Mouse (Mus musculus): Measurements from ENCODE around the gene Acot8. TPM values are rescaled to one million over a fixed set of nuclear protein-coding genes. Genes with fewer than 3 reads are reported as not detected.

The Acot8 gene
- total and polyA plus RNA-seq, 3 experiments = 11.9 to 26.8 (median 15.8) TPM

DNA sequence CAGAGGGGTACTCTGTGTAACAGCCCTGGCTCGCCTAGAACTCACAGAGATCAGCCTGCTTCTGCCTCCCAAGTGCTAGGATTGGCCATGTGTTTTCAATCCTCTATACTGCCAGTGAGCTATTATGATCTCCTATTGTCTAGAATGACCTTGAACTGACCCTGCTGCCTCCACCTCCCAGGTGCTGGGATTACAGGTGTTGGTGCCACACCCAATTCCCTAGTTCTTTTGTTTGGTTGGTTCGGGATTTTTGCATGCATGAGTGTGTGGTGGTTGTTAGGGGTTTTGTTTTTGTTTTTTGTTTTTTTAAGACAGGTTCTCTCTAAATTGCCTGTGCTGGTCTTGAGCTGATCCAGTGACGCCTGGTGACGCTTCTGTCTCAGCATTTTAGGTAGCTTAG is 19.3 kb upstream of the Acot8 start:
- Histone ChIP-seq H3K4me2 (ENCODE audit: insufficient read depth, low read depth, poor library complexity, severe bottlenecking) (peak overlapping the region; percentile 35; the same call in 1 of the 2 replicates), H3K4me1 (ENCODE audit: control insufficient read depth in 1 of 2, insufficient read depth in 2 of 2) (peaks cover 0 to 33% of the 10 kb centered on the region in 2 experiments; a peak in 3 of 4 replicates), H3K36me3 (replicated peaks in 1 of 2; ENCODE audit: control insufficient read depth in 1 of 2, insufficient read depth in 1 of 2, low read length in 1 of 2) (peaks cover 42 to 69% of the 10 kb centered on the region in 2 experiments), H3K79me2 (replicated peaks; ENCODE audit: control insufficient read depth, extremely low read depth, insufficient read depth, poor library complexity, severe bottlenecking) (no peaks in the 10 kb centered on the region; the same call in 1 of the 2 replicates), H3K4me3 (replicated peaks in 1 of 3; ENCODE audit: low read depth in 2 of 3, low read length in 2 of 3, poor library complexity in 1 of 3) (no peak overlapping the region), H3K27ac (ENCODE audit: insufficient read depth, low read depth) (no peak overlapping the region), H3K9ac (ENCODE audit: insufficient read depth, low read depth) (no peak overlapping the region), H3K27me3 (replicated peaks) (no peaks in the 10 kb centered on the region), H3K9me3 (replicated peaks; ENCODE audit: low read length) (no peaks in the 10 kb centered on the region)
- dilution Hi-C loops (cut with MboI; ENCODE audit: extremely low pct_ligation_motif_present, extremely low pct_unique_long_range_greater_than_20kb, low sequenced_read_pairs) (no loop called here), in situ Hi-C loops (cut with MboI; ENCODE audit: low pct_ligation_motif_present, low pct_unique_long_range_greater_than_20kb, low sequenced_read_pairs) (no loop called here)
- DNase-seq (ENCODE audit: extremely low read depth) = no peak
- no peak for TF ChIP-seq TCF12 (IDR thresholded peaks at IDR 0.05; ENCODE audit: low read depth, low read length)
- TF ChIP-seq MAZ (IDR thresholded peaks at IDR 0.05; ENCODE audit: low read depth, low read length) = no peak
- TF ChIP-seq CHD2 (IDR thresholded peaks at IDR 0.05; ENCODE audit: low read length) = no peak
- TF ChIP-seq EP300 (IDR thresholded peaks at IDR 0.05; ENCODE audit: low read length) = no peak
- no peak for TF ChIP-seq JUN (IDR thresholded peaks at IDR 0.05; ENCODE audit: insufficient read depth, low read depth, low read length)
- no peak for TF ChIP-seq BHLHE40 (IDR thresholded peaks at IDR 0.05; ENCODE audit: low read depth, low read length)

DNA sequence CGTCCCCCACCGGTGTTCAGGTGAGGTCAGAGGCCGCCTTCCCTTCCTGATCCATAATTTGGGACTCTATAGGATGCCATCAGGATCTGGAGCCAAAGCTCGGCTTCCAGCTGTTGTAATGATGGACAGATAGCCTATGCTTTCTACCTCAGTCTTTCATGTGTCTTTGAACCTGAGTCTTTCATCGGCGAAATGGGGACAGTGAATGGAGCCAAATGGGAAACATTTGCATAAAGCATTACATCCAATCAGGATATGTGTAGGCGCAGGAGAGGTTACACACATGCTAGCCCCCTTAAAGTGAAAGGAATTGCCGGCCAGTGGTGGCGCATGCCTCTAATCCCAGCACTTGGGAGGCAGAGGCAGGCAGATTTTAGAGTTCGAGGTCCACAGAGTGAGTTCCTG is 18.5 kb upstream of the Acot8 start:
- H3K36me3 ChIP-seq (replicated peaks in 1 of 2; ENCODE audit: control insufficient read depth in 1 of 2, insufficient read depth in 1 of 2, low read length in 1 of 2) = peaks cover 42 to 63% of the 10 kb centered on the region in 2 experiments
- in situ Hi-C loops (cut with MboI; ENCODE audit: low pct_ligation_motif_present, low pct_unique_long_range_greater_than_20kb, low sequenced_read_pairs) = no loop called here
- H3K4me1 ChIP-seq (ENCODE audit: control insufficient read depth in 1 of 2, insufficient read depth in 2 of 2) = peaks cover 0 to 27% of the 10 kb centered on the region in 2 experiments; a peak in 3 of 4 replicates
- peak overlapping the region; percentile 37; the same call in 1 of the 2 replicates for H3K27ac ChIP-seq (ENCODE audit: insufficient read depth, low read depth)
- no peaks in the 10 kb centered on the region for H3K27me3 ChIP-seq (replicated peaks)
- H3K9me3 ChIP-seq (replicated peaks; ENCODE audit: low read length) = no peaks in the 10 kb centered on the region
- H3K4me3 ChIP-seq (replicated peaks in 1 of 3; ENCODE audit: low read depth in 2 of 3, low read length in 2 of 3, poor library complexity in 1 of 3) = peak overlapping the region; percentile 74 to 97 (median 89)
- TF ChIP-seq MAZ (IDR thresholded peaks at IDR 0.05; ENCODE audit: low read depth, low read length) = no peak
- no peak; the same call in 1 of the 2 replicates for TF ChIP-seq SIN3A (IDR thresholded peaks at IDR 0.05; ENCODE audit: low read length)
- TF ChIP-seq POLR2A (IDR thresholded peaks at IDR 0.05; ENCODE audit: low read depth, low read length) = no peak
- TF ChIP-seq ZNF384 (IDR thresholded peaks at IDR 0.05; ENCODE audit: low read depth, low read length) = no peak
- no peak for TF ChIP-seq SMC3 (IDR thresholded peaks at IDR 0.05; ENCODE audit: low read depth, low read length)
- H3K79me2 ChIP-seq (replicated peaks; ENCODE audit: control insufficient read depth, extremely low read depth, insufficient read depth, poor library complexity, severe bottlenecking) = no peaks in the 10 kb centered on the region; the same call in 1 of the 2 replicates
- peak overlapping the region; percentile 72 for H3K4me2 ChIP-seq (ENCODE audit: insufficient read depth, low read depth, poor library complexity, severe bottlenecking)
- DNase-seq (ENCODE audit: extremely low read depth) = peak; percentile 50
- dilution Hi-C loops (cut with MboI; ENCODE audit: extremely low pct_ligation_motif_present, extremely low pct_unique_long_range_greater_than_20kb, low sequenced_read_pairs) = no loop called here
- H3K9ac ChIP-seq (ENCODE audit: insufficient read depth, low read depth) = peak overlapping the region; percentile 51

DNA sequence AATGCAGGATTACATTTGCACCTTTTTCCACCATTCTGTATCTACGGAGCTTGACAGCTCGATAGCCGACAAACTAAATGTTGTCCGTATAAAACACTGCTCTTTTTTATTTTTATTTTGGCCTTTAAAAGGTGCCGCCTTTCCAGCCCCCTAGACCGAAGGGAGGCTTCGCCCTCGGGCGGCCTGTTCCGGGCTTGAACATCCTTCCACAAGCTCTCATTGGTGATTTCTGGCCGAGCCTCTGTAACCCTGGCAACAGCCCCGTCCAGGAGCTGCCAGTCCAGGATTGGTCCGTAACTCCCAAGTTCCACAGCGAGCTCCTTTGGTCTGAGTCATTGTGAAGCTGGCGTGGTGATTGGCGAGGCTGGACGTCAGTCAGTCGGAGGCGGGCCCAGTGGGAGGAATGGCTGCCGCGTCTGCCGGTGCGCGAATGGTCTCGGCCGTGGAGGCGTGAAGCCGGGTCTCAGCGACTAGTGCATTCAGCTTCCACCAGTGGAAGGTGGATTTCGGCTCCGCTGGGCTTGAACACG is 18.0 kb upstream of the Acot8 start, which contains the start of gene Zswim1:
Gene Zswim1 (plus strand): TSS at position 51 of the 530 bp plus-strand sequence.
- dilution Hi-C loops (cut with MboI; ENCODE audit: extremely low pct_ligation_motif_present, extremely low pct_unique_long_range_greater_than_20kb, low sequenced_read_pairs) (no loop called here), in situ Hi-C loops (cut with MboI; ENCODE audit: low pct_ligation_motif_present, low pct_unique_long_range_greater_than_20kb, low sequenced_read_pairs) (no loop called here)
- peak; percentile 97 for DNase-seq (ENCODE audit: extremely low read depth)
- Histone ChIP-seq H3K79me2 (replicated peaks; ENCODE audit: control insufficient read depth, extremely low read depth, insufficient read depth, poor library complexity, severe bottlenecking) (no peaks in the 10 kb centered on the region; the same call in 1 of the 2 replicates), H3K4me1 (ENCODE audit: control insufficient read depth in 1 of 2, insufficient read depth in 2 of 2) (peaks cover 0 to 22% of the 10 kb centered on the region in 2 experiments; a peak in 3 of 4 replicates), H3K27me3 (replicated peaks) (no peaks in the 10 kb centered on the region), H3K4me2 (ENCODE audit: insufficient read depth, low read depth, poor library complexity, severe bottlenecking) (peak within 1 kb of the TSS; percentile 72), H3K27ac (ENCODE audit: insufficient read depth, low read depth) (peak within 1 kb of the TSS; percentile 37; the same call in 1 of the 2 replicates), H3K4me3 (replicated peaks in 1 of 3; ENCODE audit: low read depth in 2 of 3, low read length in 2 of 3, poor library complexity in 1 of 3) (peak within 1 kb of the TSS; percentile 74 to 97 (median 89)), H3K9me3 (replicated peaks; ENCODE audit: low read length) (no peaks in the 10 kb centered on the region), H3K36me3 (replicated peaks in 1 of 2; ENCODE audit: control insufficient read depth in 1 of 2, insufficient read depth in 1 of 2, low read length in 1 of 2) (peaks cover 40 to 61% of the 10 kb centered on the region in 2 experiments), H3K9ac (ENCODE audit: insufficient read depth, low read depth) (peak within 1 kb of the TSS; percentile 51)
- no peak for TF ChIP-seq SMC3 (IDR thresholded peaks at IDR 0.05; ENCODE audit: low read depth, low read length)
- TF ChIP-seq HCFC1 (IDR thresholded peaks at IDR 0.05; ENCODE audit: low read depth, low read length) = peak; percentile 64
- no peak for TF ChIP-seq USF2 (conservative IDR thresholded peaks at IDR 0.05; ENCODE audit: low read depth, low read length)
- no peak for TF ChIP-seq MAZ (IDR thresholded peaks at IDR 0.05; ENCODE audit: low read depth, low read length)
- no peak for TF ChIP-seq USF1 (IDR thresholded peaks at IDR 0.05; ENCODE audit: low read depth, low read length)
- no peak for TF ChIP-seq BHLHE40 (IDR thresholded peaks at IDR 0.05; ENCODE audit: low read depth, low read length)
- TF ChIP-seq ETS1 (conservative IDR thresholded peaks at IDR 0.05; ENCODE audit: low read depth, low read length) = no peak
- peak; percentile 87 for TF ChIP-seq CHD2 (IDR thresholded peaks at IDR 0.05; ENCODE audit: low read length)
- TF ChIP-seq MEF2A (IDR thresholded peaks at IDR 0.05; ENCODE audit: borderline replicate concordance, low read depth, low read length) = peak; percentile 50
- TF ChIP-seq TBP (conservative IDR thresholded peaks at IDR 0.05; ENCODE audit: low read depth, low read length) = peak; percentile 48; the same call in 1 of the 2 replicates
- TF ChIP-seq MAFK (IDR thresholded peaks at IDR 0.05; ENCODE audit: insufficient replicate concordance, low read length) = no peak
- TF ChIP-seq TCF12 (IDR thresholded peaks at IDR 0.05; ENCODE audit: low read depth, low read length) = peak; percentile 89
- peak; percentile 49 for TF ChIP-seq JUN (IDR thresholded peaks at IDR 0.05; ENCODE audit: insufficient read depth, low read depth, low read length)
- peak; percentile 94 for TF ChIP-seq POLR2A (IDR thresholded peaks at IDR 0.05; ENCODE audit: low read depth, low read length)
- TF ChIP-seq ELF1 (IDR thresholded peaks at IDR 0.05; ENCODE audit: low read depth, low read length) = peak; percentile 79
- peak; percentile 76; the same call in 1 of the 2 replicates for TF ChIP-seq ZMIZ1 (IDR thresholded peaks at IDR 0.05; ENCODE audit: low read depth, low read length)
- TF ChIP-seq NRF1 (IDR thresholded peaks at IDR 0.05; ENCODE audit: low read depth, low read length) = peak; percentile 45; the same call in 1 of the 2 replicates
- TF ChIP-seq SIN3A (IDR thresholded peaks at IDR 0.05; ENCODE audit: low read length) = peak; percentile 73; the same call in 1 of the 2 replicates
- peak; percentile 89 for TF ChIP-seq IRF4 (IDR thresholded peaks at IDR 0.05; ENCODE audit: low read depth, low read length)
- no peak for TF ChIP-seq ZNF384 (IDR thresholded peaks at IDR 0.05; ENCODE audit: low read depth, low read length)
- TF ChIP-seq EP300 (IDR thresholded peaks at IDR 0.05; ENCODE audit: low read length) = no peak

Measured in CH12.LX (cell line).